Mouse (Mus musculus) CD4-positive, CD25-positive, alpha-beta regulatory T cell, adult 4 months (primary cell): ENCODE results near the gene Hhip. TPM values are rescaled to one million over a fixed set of nuclear protein-coding genes. Genes with fewer than 3 reads are reported as not detected.

Experiments used
- ATAC-seq: one replicate; pipeline ENCODE4 v1.8.0; 2017
- polyA plus RNA-seq, 2 experiments: library from polyadenylated mRNA; unstranded; fragments of 100-300 nt; shearing (Covaris generic); gene quantifications; one replicate each; pipeline ENCODE4 v1.2.1; 2017

Hhip gene
- not detected for polyA plus RNA-seq

- ATAC-seq = no peak
Measured at GRCm38 (mm10) chr8:80057198-80058174, at the start of gene Hhip. Gene Hhip, minus strand, starts transcription at chr8:80058006.

GRCm38 (mm10) chr8:80087021-80087420 lies 29.2 kb upstream of the Hhip start:
- no peak for ATAC-seq

GRCm38 (mm10) chr8:80058193-80058592 lies 387 bp upstream of the Hhip start:
- ATAC-seq = no peak

GRCm38 (mm10) chr8:80056331-80057070 lies 1.3 kb downstream of the Hhip start:
- no peak for ATAC-seq

GRCm38 (mm10) chr8:80055777-80056176 lies 2.0 kb downstream of the Hhip start:
- ATAC-seq = no peak

GRCm38 (mm10) chr8:80055094-80055493 lies 2.7 kb downstream of the Hhip start:
- ATAC-seq = no peak

- no peak for ATAC-seq
Measured at GRCm38 (mm10) chr8:80054216-80054615, 3.6 kb downstream of the Hhip start.

GRCm38 (mm10) chr8:80052838-80053237 lies 5.0 kb downstream of the Hhip start:
- ATAC-seq = no peak

- ATAC-seq = no peak
Measured at GRCm38 (mm10) chr8:80051494-80051893, 6.3 kb downstream of the Hhip start.

GRCm38 (mm10) chr8:80049256-80050005 lies 8.4 kb downstream of the Hhip start:
- ATAC-seq = no peak

GRCm38 (mm10) chr8:80048256-80048655 lies 9.6 kb downstream of the Hhip start:
- no peak for ATAC-seq

- no peak for ATAC-seq
Measured at GRCm38 (mm10) chr8:80037644-80038253, 20.1 kb downstream of the Hhip start.

- ATAC-seq = no peak
Measured at GRCm38 (mm10) chr8:80032604-80033003, 25.2 kb downstream of the Hhip start.

GRCm38 (mm10) chr8:80031330-80032293 lies 26.2 kb downstream of the Hhip start:
- ATAC-seq = no peak

- no peak for ATAC-seq
Measured at GRCm38 (mm10) chr8:80029631-80030030, 28.2 kb downstream of the Hhip start.

- ATAC-seq = no peak
Measured at GRCm38 (mm10) chr8:80020469-80020868, 37.3 kb downstream of the Hhip start.

GRCm38 (mm10) chr8:80015818-80016217 lies 42.0 kb downstream of the Hhip start:
- ATAC-seq = no peak

GRCm38 (mm10) chr8:80004421-80004820 lies 53.4 kb downstream of the Hhip start:
- ATAC-seq = no peak

GRCm38 (mm10) chr8:80002313-80002712 lies 55.5 kb downstream of the Hhip start:
- no peak for ATAC-seq

- ATAC-seq = no peak
Measured at GRCm38 (mm10) chr8:79995075-79995474, 62.7 kb downstream of the Hhip start.

GRCm38 (mm10) chr8:79993507-79993906 lies 64.3 kb downstream of the Hhip start:
- ATAC-seq = no peak
